Mouse (Mus musculus) cerebellum, adult 2 months (tissue): ENCODE results near the gene Amh.

ENCODE experiments used
- CTCF ChIP-seq: fragments of 200-500 bp; IDR thresholded peaks from 2 replicates; pipeline ENCODE4 v1.5.1; 2011; ENCODE audit warnings: low read depth, mild to moderate bottlenecking, control low read depth, low read length, moderate library complexity, borderline replicate concordance; ENCODE audit not compliant: insufficient read depth
- POLR2A ChIP-seq: fragments of 200-500 bp; IDR thresholded peaks from 2 replicates; pipeline ENCODE4 v1.6.1; 2011; ENCODE audit warnings: low read length, control low read depth, borderline replicate concordance; ENCODE audit not compliant: insufficient read depth

DNA sequence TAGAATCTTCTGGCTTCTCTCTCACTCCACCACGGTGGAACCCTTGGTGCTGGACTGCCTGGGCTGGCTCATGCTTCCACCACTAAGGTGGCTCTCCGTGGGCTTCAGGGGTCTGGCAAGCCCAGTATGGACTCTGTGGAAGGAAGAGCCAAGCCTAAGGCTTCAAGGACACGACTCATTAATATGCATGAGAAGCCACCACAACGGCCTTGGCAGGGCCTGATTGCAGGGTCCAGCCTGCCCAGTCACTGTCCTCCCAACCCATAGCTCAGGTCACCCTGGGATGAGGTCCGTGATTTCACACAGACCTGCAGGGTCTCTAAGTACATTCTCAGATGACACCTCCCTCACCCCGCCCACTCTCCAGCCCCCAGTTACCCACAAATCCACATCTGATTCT lies 34.8 kb downstream of the Amh start:
- TF ChIP-seq CTCF, result no peak
- no peak for TF ChIP-seq POLR2A
